Mouse (Mus musculus) kidney, adult 11 months (tissue): ENCODE data around the gene Adgrg6.
A peak's percentile ranks its signal among the peaks of the same experiment; 100 is the strongest.

Experiments
- DNase-seq: peaks from one replicate; pipeline ENCODE4 v3.0.0; 2022

Adgrg6 gene

DNA sequence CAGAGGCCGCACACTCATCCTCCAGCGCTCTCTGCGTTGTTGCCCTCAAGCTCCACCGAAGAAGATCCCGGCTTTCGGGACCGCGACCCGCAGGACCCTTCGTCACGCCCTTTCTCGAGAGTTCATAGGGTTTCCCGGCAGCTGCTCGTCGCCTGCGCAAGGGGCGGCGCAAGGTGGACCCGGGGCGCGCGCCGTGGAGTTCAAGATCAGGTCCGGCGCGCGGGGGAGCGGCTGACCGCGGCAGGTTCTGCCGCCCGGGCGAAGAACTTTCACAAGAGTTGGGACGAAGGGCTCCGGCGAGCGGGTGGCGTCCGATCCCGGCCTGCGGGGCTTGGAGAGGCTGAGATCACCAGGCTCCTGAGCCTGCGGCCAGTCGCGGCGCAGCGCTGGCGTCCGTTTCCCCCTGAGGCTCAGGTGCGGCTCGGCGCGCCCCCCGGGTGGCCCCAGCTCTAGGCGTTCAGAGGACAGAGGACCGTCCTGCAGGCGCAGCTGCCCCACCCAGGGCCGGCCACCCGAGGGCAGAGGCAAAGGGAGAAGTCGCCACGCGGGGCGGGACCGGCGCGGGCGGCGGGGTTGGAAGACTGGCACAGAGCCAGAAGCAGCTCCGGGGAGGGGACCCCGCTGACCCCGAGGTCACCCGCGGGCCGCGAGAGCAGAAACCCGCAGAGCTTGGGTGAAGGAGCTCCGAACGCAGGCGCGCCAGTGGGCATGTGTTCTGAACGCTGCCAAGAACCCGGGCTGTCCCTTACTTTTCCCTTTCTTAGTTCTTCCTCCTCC lies at the start of gene Adgrg6:
Adgrg6 (minus strand) TSS at position 719 of the 777 bp plus-strand sequence.
- peak; percentile 21 for DNase-seq

GRCm38 (mm10) chr10:14592215-14592614 lies 46.8 kb upstream of the Adgrg6 start:
- DNase-seq = no peak

- DNase-seq = no peak
Observed at GRCm38 (mm10) chr10:14590816-14591215, 45.4 kb upstream of the Adgrg6 start.

DNA sequence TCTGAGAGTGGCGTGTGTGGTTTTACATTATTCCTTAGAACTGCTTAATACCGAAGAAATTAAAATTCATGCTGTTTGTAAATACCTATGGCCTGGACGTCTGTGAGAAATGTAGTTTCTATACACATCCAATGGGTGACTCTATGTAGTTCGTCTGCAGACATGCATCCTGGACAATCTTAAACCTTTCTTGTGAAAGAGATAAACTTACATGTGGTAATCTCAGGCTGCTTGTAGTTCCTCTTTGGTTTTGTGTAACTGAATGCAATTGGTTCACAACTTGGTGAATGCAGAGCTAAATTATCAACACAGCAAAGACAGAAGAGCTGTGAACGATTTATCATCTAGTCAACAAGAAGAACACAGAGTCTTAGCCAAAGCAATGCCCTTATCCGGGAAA lies 44.2 kb upstream of the Adgrg6 start:
- no peak for DNase-seq

DNA sequence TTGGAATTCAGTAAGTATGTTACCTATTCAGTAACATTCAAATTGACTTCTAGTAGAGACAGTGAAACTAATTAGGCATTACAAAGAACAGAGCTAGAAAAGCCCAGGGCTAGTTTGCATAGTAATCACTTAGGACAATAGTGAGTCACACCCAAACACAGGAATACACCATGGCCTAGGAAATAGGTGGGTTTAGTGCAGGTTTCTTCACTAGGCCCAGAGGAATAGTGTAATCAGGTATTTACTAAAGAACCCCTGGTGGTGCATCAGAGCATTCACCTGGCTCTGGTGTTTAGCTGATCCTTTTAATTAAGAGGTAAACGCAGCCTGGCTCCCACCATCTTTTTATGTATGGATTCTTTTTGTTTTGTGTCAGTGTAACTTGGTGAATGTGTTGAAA lies 38.0 kb upstream of the Adgrg6 start:
- no peak for DNase-seq

GRCm38 (mm10) chr10:14574255-14574654 lies 28.8 kb upstream of the Adgrg6 start:
- no peak for DNase-seq

DNA sequence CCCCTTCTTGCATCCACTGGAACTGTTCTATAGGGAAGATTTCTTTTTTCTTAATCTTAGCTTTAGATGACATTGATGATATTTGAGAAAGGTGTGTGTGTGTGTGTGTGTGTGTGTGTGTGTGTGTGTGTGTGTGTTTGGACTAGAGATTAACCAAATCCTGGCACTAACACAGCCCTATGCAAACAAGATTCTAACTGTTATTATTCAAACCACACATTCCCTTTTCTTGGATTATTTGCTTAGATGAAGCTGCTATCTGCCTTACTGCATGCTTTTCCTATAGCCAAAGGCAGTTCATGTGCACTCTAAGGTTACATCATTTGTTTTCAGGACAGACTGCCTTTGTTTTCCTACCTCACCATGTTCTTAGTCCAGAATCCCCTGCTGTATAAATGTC lies 25.7 kb upstream of the Adgrg6 start:
- DNase-seq = no peak

- DNase-seq = no peak
Observed at GRCm38 (mm10) chr10:14570616-14571015, 25.2 kb upstream of the Adgrg6 start.

DNA sequence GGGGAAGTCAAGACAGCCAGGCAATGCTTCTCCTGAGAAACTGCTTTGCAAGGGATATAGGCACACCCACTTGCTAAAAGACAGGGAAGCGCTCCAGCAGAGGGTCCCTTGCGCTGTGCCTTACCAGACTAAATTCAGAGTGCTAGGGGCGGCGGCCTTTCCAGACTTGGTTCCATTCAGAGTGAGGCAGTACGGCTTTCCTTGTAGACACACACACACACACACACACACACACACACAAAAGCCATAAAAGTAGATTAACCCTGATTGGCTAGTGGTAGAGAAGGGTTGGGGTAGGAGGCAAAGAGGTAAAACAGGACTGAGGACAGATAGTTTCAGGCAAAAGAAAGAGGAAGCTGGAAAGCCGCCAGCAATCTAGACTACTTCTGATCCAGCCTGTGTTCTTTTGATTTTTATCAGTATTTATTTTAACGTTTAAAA lies 672 bp upstream of the Adgrg6 start:
- no peak for DNase-seq

- DNase-seq = no peak
Observed at GRCm38 (mm10) chr10:14544608-14544940, 885 bp downstream of the Adgrg6 start.

- no peak for DNase-seq
Observed at GRCm38 (mm10) chr10:14543511-14544067, 1.9 kb downstream of the Adgrg6 start.

GRCm38 (mm10) chr10:14537102-14537501 lies 8.4 kb downstream of the Adgrg6 start:
- no peak for DNase-seq

DNA sequence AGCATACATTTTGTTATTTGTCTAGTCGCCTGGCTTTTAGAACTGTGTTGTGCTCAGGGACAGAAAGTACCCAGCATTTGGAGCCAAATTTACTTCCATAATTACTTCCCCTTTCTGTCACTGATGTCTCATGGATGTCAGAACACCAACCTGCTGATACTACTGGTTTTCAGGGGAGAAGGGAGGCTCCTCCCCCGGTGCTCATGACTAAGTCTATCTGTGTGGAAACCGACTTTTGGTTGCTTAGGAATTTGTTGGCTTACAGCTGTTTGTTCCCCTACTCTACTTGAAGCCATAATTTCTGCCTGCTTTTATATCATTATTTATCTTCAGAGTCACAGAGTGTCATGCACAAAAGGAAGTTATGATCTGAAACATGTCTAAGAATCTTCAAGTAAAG lies 14.4 kb downstream of the Adgrg6 start:
- DNase-seq = no peak

DNA sequence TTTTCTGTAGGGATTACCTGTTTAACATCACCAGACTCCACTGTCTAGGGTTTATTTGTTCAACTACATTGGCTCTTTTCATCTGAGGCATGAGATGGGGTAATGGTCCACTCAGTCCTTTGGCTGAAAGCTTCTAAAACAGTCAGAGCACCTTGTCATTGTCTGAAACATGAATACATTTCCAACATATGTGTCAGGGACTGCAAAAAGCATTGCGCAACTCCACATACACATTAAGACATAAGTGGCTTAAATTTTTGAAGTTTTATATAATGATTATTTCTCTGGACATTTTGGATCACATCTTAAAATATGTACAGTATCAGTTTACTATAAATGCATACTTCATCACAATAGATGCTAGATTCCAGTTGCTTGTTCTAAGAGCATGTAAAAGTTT lies 14.8 kb downstream of the Adgrg6 start:
- no peak for DNase-seq

- DNase-seq = no peak
Observed at GRCm38 (mm10) chr10:14527765-14528164, 17.7 kb downstream of the Adgrg6 start.

GRCm38 (mm10) chr10:14522729-14523128 lies 22.7 kb downstream of the Adgrg6 start:
- DNase-seq = no peak

DNA sequence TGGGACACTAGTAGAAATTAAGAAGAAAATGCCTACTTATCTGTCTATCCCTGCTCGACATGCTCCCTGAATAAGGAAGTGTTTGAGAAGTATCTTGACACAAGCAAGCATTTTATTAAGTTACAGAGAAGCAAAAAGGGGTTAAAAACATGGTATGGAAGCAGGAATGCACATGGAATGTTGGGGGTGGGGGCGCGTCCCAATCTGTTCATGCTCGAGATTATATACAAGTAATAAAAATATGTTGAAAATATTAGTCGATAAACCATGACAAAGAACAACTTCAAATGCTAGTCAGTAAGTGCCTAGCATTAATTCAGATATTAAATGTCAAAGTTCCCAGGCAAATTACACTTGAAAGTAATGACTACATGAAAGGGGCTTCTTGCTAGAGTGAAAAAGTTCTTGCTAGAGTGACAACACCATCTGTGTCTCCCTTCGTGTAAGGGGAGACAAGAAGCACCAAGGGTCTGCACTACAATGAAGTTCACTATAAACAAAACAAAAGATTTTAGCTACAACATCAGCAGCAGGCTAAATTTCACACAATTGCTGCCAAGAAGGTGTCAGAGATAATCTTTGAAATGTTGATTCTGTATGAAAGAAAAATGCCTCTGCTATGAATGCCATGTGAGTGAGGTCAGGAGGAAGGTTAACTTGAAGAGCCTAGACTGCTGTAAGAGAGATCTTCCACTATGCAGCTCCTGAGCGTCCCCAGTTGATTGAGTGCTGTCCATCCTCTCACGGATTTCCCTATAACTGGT lies 24.4 kb downstream of the Adgrg6 start:
- no peak for DNase-seq

DNA sequence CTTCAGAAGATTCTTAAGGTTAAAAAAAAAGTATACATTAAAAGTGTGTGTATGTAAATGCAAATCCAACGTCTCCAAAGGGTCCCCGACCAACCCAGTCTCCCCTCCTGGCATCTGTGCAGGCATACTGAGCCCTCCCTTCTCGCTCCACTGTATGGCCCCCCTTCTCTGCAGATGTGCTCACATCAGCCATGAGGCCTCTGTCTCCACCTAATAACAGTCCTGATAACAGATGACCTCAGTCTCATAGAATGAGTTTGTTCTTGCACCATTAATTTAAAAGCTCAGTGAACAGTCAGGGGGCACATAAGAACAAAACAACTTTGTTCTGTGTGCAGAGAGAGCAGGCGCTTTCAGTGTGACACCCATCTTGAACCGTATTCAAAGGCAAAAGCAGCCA lies 27.6 kb downstream of the Adgrg6 start:
- DNase-seq = no peak

GRCm38 (mm10) chr10:14511904-14512663 lies 33.4 kb downstream of the Adgrg6 start:
- DNase-seq = no peak

DNA sequence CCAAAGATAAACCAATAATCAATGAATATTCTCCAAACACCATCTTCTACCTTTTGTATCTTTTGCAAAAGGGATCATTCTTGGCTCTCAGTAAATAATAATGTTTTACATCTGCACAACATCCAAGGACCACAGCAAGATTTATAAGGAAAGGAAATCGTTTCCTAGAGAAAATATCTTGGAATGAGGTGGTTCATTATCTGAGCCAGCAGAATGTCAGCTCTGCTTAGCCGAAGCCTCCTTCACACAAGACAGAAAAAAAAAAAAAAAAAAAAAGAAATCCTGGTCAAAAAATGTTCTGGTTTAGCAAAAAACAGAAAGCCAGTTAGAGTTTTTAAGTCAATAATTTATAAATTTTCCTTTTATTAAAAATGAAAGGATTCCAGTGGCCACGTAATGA lies 34.3 kb downstream of the Adgrg6 start:
- no peak for DNase-seq

DNA sequence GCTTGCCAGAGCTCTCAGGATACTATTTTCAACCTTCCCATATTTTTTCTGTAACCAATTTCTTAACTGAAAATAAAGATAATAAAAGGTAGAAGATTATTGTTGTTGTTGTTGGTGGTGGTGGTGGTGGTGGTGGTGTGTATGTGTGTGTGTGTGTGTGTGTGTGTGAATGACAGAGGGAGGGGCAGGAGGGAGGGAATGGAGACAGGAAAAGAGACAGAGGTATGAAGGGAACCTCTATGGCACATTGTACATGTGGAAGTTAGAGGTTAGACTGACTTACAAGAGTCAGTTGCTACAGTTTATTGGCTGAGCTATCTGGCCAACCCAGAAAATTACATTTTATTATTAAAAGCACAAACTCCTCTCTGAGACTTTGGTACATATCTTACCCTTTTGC lies 49.8 kb downstream of the Adgrg6 start:
- DNase-seq = no peak

DNA sequence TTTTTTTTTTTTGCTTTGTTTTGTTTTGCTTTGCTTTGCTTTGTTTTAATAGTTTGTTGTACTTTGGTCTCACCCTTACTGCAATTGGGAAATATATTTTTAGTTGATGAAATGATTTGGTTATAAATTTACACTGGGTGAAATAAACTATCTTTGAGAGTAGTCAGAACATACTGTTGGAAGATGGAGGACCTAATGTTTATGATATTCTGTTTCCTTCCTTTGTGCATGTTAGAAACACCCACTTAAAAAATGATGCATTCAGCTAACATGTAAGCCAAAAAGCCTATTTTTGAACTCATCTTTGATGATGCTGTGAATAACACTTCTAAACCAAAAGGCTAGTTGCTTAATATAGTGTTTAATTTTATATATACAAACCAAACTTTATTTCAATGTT lies 50.3 kb downstream of the Adgrg6 start:
- no peak for DNase-seq

DNA sequence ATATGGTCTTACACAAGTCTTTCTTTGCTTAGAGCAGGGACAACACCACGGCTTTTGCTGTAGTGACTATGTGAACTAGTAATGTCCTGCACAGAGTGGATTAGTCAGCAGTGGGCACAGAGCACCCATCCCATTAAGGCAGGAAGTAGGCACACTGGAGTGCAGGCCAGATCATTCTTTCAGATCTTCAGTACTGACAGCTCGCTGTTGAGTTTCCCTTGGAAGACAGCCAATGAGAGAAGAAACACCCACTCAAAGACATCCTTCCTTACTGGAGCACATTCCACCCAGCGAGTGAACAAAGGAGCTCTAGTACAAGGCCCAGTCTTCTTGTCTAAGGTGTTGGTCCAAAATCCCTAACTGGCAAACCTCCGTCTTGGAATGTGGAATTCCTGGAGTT lies 53.6 kb downstream of the Adgrg6 start:
- no peak for DNase-seq
